Mouse (Mus musculus) left cerebral cortex, adult 11 months (tissue): ENCODE data around the gene Tpbpa.
"Not testable (repeated sequence)": the region's sequence is repeated elsewhere in the genome, so short reads cannot be mapped to it uniquely, and the experiment has no call there.

ENCODE experiments used
- DNase-seq: peaks from one replicate; pipeline ENCODE4 v3.0.0; 2022; ENCODE audit warnings: low spot score

The Tpbpa gene

GRCm38 (mm10) chr13:60941884-60942283 lies at the start of gene Tpbpa:
Gene Tpbpa (minus strand): TSS chr13:60941984.
- DNase-seq = not testable (repeated sequence)

- DNase-seq = not testable (repeated sequence)
These were observed 45.1 kb upstream of the Tpbpa start for GRCm38 (mm10) chr13:60986915-60987314.

GRCm38 (mm10) chr13:60972319-60972718 lies 30.5 kb upstream of the Tpbpa start:
- not testable (repeated sequence) for DNase-seq

- DNase-seq = not testable (repeated sequence)
These were observed 22.2 kb upstream of the Tpbpa start for GRCm38 (mm10) chr13:60963985-60964384.

GRCm38 (mm10) chr13:60961706-60962105 lies 19.9 kb upstream of the Tpbpa start:
- DNase-seq = no peak

- DNase-seq = no peak
These were observed 5.3 kb downstream of the Tpbpa start, which contains the start of the genes Gm49391 and Ctla2a for GRCm38 (mm10) chr13:60936500-60936901. Gene Gm49391 (minus strand): TSS chr13:60936571. Gene Ctla2a (minus strand): TSS chr13:60936625.

- DNase-seq = not testable (repeated sequence)
These were observed 6.3 kb downstream of the Tpbpa start, which contains the start of gene Gm49393 for GRCm38 (mm10) chr13:60935490-60935889. Gene Gm49393 (minus strand): TSS chr13:60935590.

- not testable (repeated sequence) for DNase-seq
These were observed 37.0 kb downstream of the Tpbpa start, which contains the start of gene Tpbpb for GRCm38 (mm10) chr13:60904780-60905179. Gene Tpbpb (minus strand): TSS chr13:60904880.

GRCm38 (mm10) chr13:60897328-60897727 lies 44.5 kb downstream of the Tpbpa start, which contains the start of gene Ctla2b:
Gene Ctla2b (minus strand): TSS chr13:60897447.
- peak; percentile 4 for DNase-seq

- not testable (repeated sequence) for DNase-seq
These were observed 45.0 kb downstream of the Tpbpa start, which contains the start of gene Gm49392 for GRCm38 (mm10) chr13:60896794-60897193. Gene Gm49392 (minus strand): TSS chr13:60896894.

- no peak for DNase-seq
These were observed 46.2 kb downstream of the Tpbpa start for GRCm38 (mm10) chr13:60895406-60896160.

GRCm38 (mm10) chr13:60892301-60892700 lies 49.5 kb downstream of the Tpbpa start:
- DNase-seq = no peak
